Mouse (Mus musculus): Measurements from ENCODE around the gene Spint2. TPM values are rescaled to one million over a fixed set of nuclear protein-coding genes. Genes with fewer than 3 reads are reported as not detected.

Spint2 gene
- polyA plus RNA-seq, 1 experiment: 0.10 TPM

DNA sequence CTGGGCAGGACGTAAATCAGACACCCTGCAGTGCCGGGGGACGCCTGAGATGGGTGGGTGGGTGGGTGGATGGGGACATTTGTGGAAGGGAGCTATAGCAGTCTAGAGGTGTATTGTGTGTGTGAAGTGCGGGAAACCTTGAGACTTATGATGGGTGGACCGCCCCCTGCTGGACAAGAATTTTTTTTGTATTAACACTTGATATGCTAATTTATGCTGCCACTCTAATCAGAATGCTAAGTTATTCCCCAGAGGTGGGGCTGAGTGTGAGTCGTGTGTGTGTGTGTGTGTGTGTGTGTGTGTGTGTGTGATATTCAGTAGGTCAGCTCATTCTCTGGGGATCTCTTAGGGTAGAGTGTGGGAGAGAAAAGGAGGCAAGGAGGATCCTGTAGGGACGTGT is 24.9 kb upstream of the Spint2 start:
- Histone ChIP-seq H3K36me3 (ENCODE audit: control insufficient read depth, insufficient read depth) (no peaks in the 10 kb centered on the region), H3K4me3 (no peak overlapping the region), H3ac (ENCODE audit: control insufficient read depth, insufficient read length) (no peak overlapping the region), H3K79me2 (ENCODE audit: control insufficient read depth, insufficient read depth) (no peaks in the 10 kb centered on the region), H3K27me3 (ENCODE audit: control insufficient read depth, insufficient read depth, insufficient read length) (no peaks in the 10 kb centered on the region), H3K4me2 (ENCODE audit: low read depth) (no peak overlapping the region)
- TF ChIP-seq MYOG (IDR thresholded peaks at IDR 0.05; ENCODE audit: control insufficient read depth in 1 of 3, insufficient read depth in 1 of 3, insufficient read length in 2 of 3, low read depth in 2 of 3) (no peak), E2F4 (IDR thresholded peaks at IDR 0.05; ENCODE audit: insufficient read depth) (no peak), MYOD1 (IDR thresholded peaks at IDR 0.05; ENCODE audit: control insufficient read depth in 1 of 3, insufficient read length in 2 of 3, low read depth in 2 of 3) (no peak), CEBPB (IDR thresholded peaks at IDR 0.05; ENCODE audit: insufficient read depth, poor library complexity, severe bottlenecking) (no peak), REST (IDR thresholded peaks at IDR 0.05; ENCODE audit: insufficient read depth, insufficient read length) (no peak), MAX (IDR thresholded peaks at IDR 0.05; ENCODE audit: low read depth) (no peak), TCF12 (IDR thresholded peaks at IDR 0.05; ENCODE audit: insufficient read depth, poor library complexity, severe bottlenecking) (no peak), POLR2AphosphoS2 (IDR thresholded peaks at IDR 0.05; ENCODE audit: insufficient read length, low read depth) (no peak), SRF (IDR thresholded peaks at IDR 0.05; ENCODE audit: control insufficient read depth, insufficient read length, low read depth) (no peak), USF1 (IDR thresholded peaks at IDR 0.05; ENCODE audit: low read depth) (no peak), TCF3 (IDR thresholded peaks at IDR 0.05; ENCODE audit: insufficient read length, low read depth) (no peak), POLR2A (IDR thresholded peaks at IDR 0.05; ENCODE audit: insufficient read length, low read depth) (no peak)

DNA sequence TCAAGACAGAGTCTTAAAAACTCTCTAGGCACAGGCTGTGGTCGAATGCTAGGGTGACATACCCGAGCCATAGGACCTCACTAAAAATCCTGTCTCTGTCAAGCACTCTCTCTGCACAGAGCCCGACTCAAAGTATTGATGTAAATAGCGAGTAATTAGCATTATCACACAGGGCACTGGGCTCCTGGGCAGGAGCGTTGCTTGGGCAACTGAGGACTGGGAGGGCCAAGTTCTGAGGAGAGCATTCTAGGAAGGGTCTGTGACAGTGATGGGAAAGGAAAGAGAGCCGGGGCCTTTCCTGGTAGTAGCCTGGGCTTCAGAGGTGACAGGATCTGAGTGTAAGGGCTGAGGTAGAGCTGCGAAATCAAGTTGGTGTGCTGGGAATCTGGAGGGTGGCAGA is 24.4 kb upstream of the Spint2 start:
- no peaks in the 10 kb centered on the region for H3K27me3 ChIP-seq (ENCODE audit: control insufficient read depth, insufficient read depth, insufficient read length)
- no peaks in the 10 kb centered on the region for H3K36me3 ChIP-seq (ENCODE audit: control insufficient read depth, insufficient read depth)
- no peak for TF ChIP-seq USF1 (IDR thresholded peaks at IDR 0.05; ENCODE audit: low read depth)
- no peak for TF ChIP-seq CEBPB (IDR thresholded peaks at IDR 0.05; ENCODE audit: insufficient read depth, poor library complexity, severe bottlenecking)
- TF ChIP-seq MAX (IDR thresholded peaks at IDR 0.05; ENCODE audit: low read depth): no peak
- TF ChIP-seq POLR2AphosphoS2 (IDR thresholded peaks at IDR 0.05; ENCODE audit: insufficient read length, low read depth): no peak
- TF ChIP-seq SRF (IDR thresholded peaks at IDR 0.05; ENCODE audit: control insufficient read depth, insufficient read length, low read depth): no peak
- no peak for TF ChIP-seq TCF12 (IDR thresholded peaks at IDR 0.05; ENCODE audit: insufficient read depth, poor library complexity, severe bottlenecking)
- TF ChIP-seq MYOG (IDR thresholded peaks at IDR 0.05; ENCODE audit: control insufficient read depth in 1 of 3, insufficient read depth in 1 of 3, insufficient read length in 2 of 3, low read depth in 2 of 3): no peak
- no peak for TF ChIP-seq MYOD1 (IDR thresholded peaks at IDR 0.05; ENCODE audit: control insufficient read depth in 1 of 3, insufficient read length in 2 of 3, low read depth in 2 of 3)
- no peak for TF ChIP-seq TCF3 (IDR thresholded peaks at IDR 0.05; ENCODE audit: insufficient read length, low read depth)
- TF ChIP-seq REST (IDR thresholded peaks at IDR 0.05; ENCODE audit: insufficient read depth, insufficient read length): no peak
- TF ChIP-seq E2F4 (IDR thresholded peaks at IDR 0.05; ENCODE audit: insufficient read depth): no peak
- no peak for TF ChIP-seq POLR2A (IDR thresholded peaks at IDR 0.05; ENCODE audit: insufficient read length, low read depth)
- no peak overlapping the region for H3ac ChIP-seq (ENCODE audit: control insufficient read depth, insufficient read length)
- H3K4me2 ChIP-seq (ENCODE audit: low read depth): no peak overlapping the region
- H3K79me2 ChIP-seq (ENCODE audit: control insufficient read depth, insufficient read depth): no peaks in the 10 kb centered on the region
- no peak overlapping the region for H3K4me3 ChIP-seq

DNA sequence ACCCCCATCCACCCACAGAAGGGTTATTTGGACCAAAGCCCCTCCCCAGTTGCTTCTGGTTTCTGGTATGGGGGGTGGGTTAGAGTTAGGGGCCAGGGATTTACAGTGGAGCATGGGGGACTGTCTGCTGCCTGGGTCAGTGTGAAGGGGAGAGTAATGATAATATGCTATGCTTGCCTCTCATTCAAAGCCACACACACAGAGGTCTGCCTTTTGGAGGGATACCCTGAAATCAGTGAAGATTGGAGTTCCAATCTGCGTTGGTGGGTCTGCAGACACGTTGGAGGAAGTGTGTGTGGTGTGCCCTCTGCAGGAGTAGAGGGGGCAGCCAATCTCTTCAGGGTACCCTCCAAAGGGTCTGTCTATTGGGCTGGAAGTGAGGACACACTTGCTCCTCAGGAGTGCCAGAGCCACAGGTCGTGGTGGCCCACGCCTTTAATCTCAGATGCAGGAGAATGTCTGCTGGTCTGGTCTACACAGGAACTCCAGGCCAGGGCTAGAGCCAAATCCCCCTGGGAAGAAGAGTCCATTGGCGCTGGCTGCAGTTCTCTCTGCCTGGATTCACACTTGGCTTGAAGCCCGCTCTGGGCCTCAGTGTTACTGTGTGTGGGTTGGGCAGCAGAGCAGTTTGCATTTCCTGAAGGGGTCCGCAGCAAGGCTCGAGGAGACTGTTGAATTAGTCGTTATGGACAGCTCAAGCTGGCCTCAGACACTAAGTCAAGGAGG is 23.7 kb upstream of the Spint2 start:
- Histone ChIP-seq H3K27me3 (ENCODE audit: control insufficient read depth, insufficient read depth, insufficient read length) (no peaks in the 10 kb centered on the region), H3K4me2 (ENCODE audit: low read depth) (peak overlapping the region; percentile 92), H3K4me3 (peak overlapping the region; percentile 26), H3K36me3 (ENCODE audit: control insufficient read depth, insufficient read depth) (no peaks in the 10 kb centered on the region), H3K79me2 (ENCODE audit: control insufficient read depth, insufficient read depth) (no peaks in the 10 kb centered on the region), H3ac (ENCODE audit: control insufficient read depth, insufficient read length) (no peak overlapping the region)
- no peak for TF ChIP-seq TCF12 (IDR thresholded peaks at IDR 0.05; ENCODE audit: insufficient read depth, poor library complexity, severe bottlenecking)
- TF ChIP-seq MYOG (IDR thresholded peaks at IDR 0.05; ENCODE audit: control insufficient read depth in 1 of 3, insufficient read depth in 1 of 3, insufficient read length in 2 of 3, low read depth in 2 of 3): no peak
- TF ChIP-seq TCF3 (IDR thresholded peaks at IDR 0.05; ENCODE audit: insufficient read length, low read depth): no peak
- TF ChIP-seq MYOD1 (IDR thresholded peaks at IDR 0.05; ENCODE audit: control insufficient read depth in 1 of 3, insufficient read length in 2 of 3, low read depth in 2 of 3): no peak

DNA sequence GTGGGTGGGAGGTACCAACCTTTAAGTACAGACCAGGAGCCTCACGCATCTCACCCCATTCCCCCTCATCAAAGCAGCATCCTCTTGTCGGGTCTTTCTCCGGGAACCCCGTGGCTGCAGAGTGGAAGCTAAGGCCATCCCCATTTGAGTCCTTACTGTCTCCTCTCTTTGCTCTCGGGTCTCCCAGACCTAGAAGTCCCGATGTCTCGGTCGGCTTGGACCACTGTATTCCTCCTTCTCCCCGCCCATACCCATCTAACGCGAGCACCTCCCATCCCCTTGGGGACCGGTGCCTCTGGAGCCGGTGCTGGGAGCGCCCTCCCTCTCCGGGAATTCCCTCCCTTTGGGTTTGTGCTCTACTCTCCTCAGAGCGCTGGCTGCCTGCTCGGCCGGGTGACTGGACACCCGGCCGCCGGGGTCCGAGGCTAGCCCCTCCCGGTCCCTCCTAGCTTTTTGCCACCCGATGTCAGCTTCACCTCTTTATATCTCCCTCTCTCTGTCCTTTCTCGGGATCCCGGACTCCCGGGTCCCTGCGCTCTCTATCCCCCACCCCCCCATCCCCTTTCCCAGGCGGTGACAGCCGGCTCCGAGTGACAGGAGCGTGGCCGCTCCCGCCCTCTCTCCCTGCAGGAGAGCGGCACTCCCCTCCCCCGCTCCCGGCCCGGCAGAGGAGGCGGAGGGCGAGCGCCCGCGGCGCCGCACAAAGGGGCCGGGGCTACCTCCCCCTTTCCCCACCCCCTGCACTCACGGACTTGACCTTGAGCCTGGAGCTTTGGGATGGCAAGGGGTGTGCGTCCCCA is 23.0 kb upstream of the Spint2 start:
- H3K4me2 ChIP-seq (ENCODE audit: low read depth): peak overlapping the region; percentile 92
- no peaks in the 10 kb centered on the region for H3K79me2 ChIP-seq (ENCODE audit: control insufficient read depth, insufficient read depth)
- H3K36me3 ChIP-seq (ENCODE audit: control insufficient read depth, insufficient read depth): no peaks in the 10 kb centered on the region
- no peaks in the 10 kb centered on the region for H3K27me3 ChIP-seq (ENCODE audit: control insufficient read depth, insufficient read depth, insufficient read length)
- no peak for TF ChIP-seq TCF12 (IDR thresholded peaks at IDR 0.05; ENCODE audit: insufficient read depth, poor library complexity, severe bottlenecking)
- no peak for TF ChIP-seq POLR2AphosphoS2 (IDR thresholded peaks at IDR 0.05; ENCODE audit: insufficient read length, low read depth)
- no peak for TF ChIP-seq TCF3 (IDR thresholded peaks at IDR 0.05; ENCODE audit: insufficient read length, low read depth)
- TF ChIP-seq USF1 (IDR thresholded peaks at IDR 0.05; ENCODE audit: low read depth): no peak
- no peak for TF ChIP-seq REST (IDR thresholded peaks at IDR 0.05; ENCODE audit: insufficient read depth, insufficient read length)
- no peak for TF ChIP-seq CEBPB (IDR thresholded peaks at IDR 0.05; ENCODE audit: insufficient read depth, poor library complexity, severe bottlenecking)
- no peak for TF ChIP-seq MAX (IDR thresholded peaks at IDR 0.05; ENCODE audit: low read depth)
- TF ChIP-seq SRF (IDR thresholded peaks at IDR 0.05; ENCODE audit: control insufficient read depth, insufficient read length, low read depth): no peak
- H3K4me3 ChIP-seq: peak overlapping the region; percentile 26
- H3ac ChIP-seq (ENCODE audit: control insufficient read depth, insufficient read length): no peak overlapping the region
